Mouse (Mus musculus) MN1 (cell line): ENCODE data around the gene Nlrx1.

ENCODE experiments used
- DNase-seq: peaks from one replicate; pipeline ENCODE4 v3.0.0-alpha.2; 2016; ENCODE audit warnings: low spot score

The Nlrx1 gene

GRCm38 (mm10) chr9:44268432-44268831 lies at the start of gene Nlrx1:
Nlrx1 (minus strand) TSS chr9:44268599.
- no peak for DNase-seq

- no peak for DNase-seq
These were observed 49.1 kb upstream of the Nlrx1 start for GRCm38 (mm10) chr9:44317452-44317851.

GRCm38 (mm10) chr9:44314910-44315309 lies 46.5 kb upstream of the Nlrx1 start:
- DNase-seq = no peak

- no peak for DNase-seq
These were observed 45.8 kb upstream of the Nlrx1 start for GRCm38 (mm10) chr9:44314257-44314547.

- no peak for DNase-seq
These were observed 45.3 kb upstream of the Nlrx1 start for GRCm38 (mm10) chr9:44313476-44314256.

GRCm38 (mm10) chr9:44311136-44312134 lies 43.0 kb upstream of the Nlrx1 start:
- no peak for DNase-seq

GRCm38 (mm10) chr9:44310750-44311135 lies 42.3 kb upstream of the Nlrx1 start:
- DNase-seq = no peak

GRCm38 (mm10) chr9:44309756-44310155 lies 41.4 kb upstream of the Nlrx1 start:
- DNase-seq = no peak

GRCm38 (mm10) chr9:44307248-44307647 lies 38.8 kb upstream of the Nlrx1 start:
- DNase-seq = no peak

- DNase-seq = no peak
These were observed 38.1 kb upstream of the Nlrx1 start for GRCm38 (mm10) chr9:44306532-44306931.

GRCm38 (mm10) chr9:44305466-44306079 lies 37.2 kb upstream of the Nlrx1 start, which contains the start of gene Hinfp:
Hinfp (minus strand) TSS chr9:44305671.
- peak; percentile 100 for DNase-seq

GRCm38 (mm10) chr9:44300001-44300400 lies 31.6 kb upstream of the Nlrx1 start:
- DNase-seq = peak; percentile 34

GRCm38 (mm10) chr9:44292490-44292889 lies 24.1 kb upstream of the Nlrx1 start:
- DNase-seq = peak; percentile 38

GRCm38 (mm10) chr9:44288959-44289291 lies 20.5 kb upstream of the Nlrx1 start:
- DNase-seq = no peak

- peak; percentile 56 for DNase-seq
These were observed 19.9 kb upstream of the Nlrx1 start, which contains the start of gene Abcg4 for GRCm38 (mm10) chr9:44288076-44288958. Abcg4 (minus strand) TSS chr9:44288615.

GRCm38 (mm10) chr9:44287401-44288075 lies 19.1 kb upstream of the Nlrx1 start:
- peak; percentile 77 for DNase-seq

GRCm38 (mm10) chr9:44287003-44287400 lies 18.6 kb upstream of the Nlrx1 start:
- no peak for DNase-seq

GRCm38 (mm10) chr9:44286256-44286850 lies 18.0 kb upstream of the Nlrx1 start:
- no peak for DNase-seq

- DNase-seq = no peak
These were observed 14.8 kb upstream of the Nlrx1 start for GRCm38 (mm10) chr9:44283183-44283582.

- DNase-seq = no peak
These were observed 1.6 kb upstream of the Nlrx1 start for GRCm38 (mm10) chr9:44269973-44270372.

GRCm38 (mm10) chr9:44269077-44269476 lies 678 bp upstream of the Nlrx1 start:
- DNase-seq = peak; percentile 17
